Mouse (Mus musculus): Measurements from ENCODE around the gene Pde4a.
A peak's percentile ranks its signal among the peaks of the same experiment; 100 is the strongest.
"Not testable (repeated sequence)": the region's sequence is repeated elsewhere in the genome, so short reads cannot be mapped to it uniquely, and the experiment has no call there.

Pde4a gene

DNA sequence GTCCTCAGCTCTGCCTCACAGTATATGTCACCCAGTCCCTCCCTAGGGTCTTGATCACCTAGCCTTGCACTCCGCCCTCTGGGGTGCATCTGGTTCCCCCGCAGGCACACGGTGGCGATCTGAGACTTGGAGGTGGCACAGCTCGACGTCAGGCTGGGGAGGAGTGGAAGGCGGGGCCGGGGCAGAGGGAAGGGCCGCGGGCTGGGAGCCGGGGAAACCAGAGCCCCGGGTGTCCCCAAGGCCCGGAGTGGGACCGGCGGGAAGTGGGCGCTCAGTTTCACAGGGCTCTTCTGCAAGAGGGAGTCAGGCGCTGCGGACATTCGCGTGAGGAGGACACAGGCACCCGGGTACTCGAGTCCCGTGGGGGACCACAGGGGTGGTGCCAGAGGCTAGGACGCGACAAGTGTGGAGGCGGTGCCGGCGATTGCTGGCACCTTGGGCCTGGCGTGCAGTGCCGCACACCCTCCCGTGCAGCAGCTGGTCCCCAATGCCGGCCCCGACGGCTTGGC lies 18.4 kb downstream of the Pde4a start:
- peak; percentile 62 to 83 for DNase-seq

DNA sequence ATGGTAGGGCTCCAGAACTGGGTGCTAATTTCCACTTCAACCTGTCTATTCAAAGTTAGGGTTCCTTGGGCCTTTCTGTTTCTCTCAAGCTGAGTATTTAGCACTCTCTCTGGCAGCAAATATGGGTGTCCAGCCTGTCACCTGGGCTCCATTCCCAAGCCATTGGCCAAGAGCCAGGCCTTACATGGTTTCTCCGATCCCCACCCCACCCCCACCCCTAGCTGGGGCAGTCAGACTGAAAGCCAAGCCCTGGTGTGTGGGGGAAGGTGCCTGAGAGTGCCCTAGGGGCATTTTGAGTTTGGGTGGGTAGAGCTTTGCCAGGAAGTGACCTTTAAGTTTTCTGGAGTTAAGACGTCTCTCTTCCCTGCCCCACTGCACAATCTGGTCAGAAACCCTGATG lies 19.2 kb downstream of the Pde4a start:
- DNase-seq: peak; percentile 82 to 87

GRCm38 (mm10) chr9:21185436-21185835 lies 19.9 kb downstream of the Pde4a start:
- DNase-seq: peak in 1 of 2 experiments; percentile 63

DNA sequence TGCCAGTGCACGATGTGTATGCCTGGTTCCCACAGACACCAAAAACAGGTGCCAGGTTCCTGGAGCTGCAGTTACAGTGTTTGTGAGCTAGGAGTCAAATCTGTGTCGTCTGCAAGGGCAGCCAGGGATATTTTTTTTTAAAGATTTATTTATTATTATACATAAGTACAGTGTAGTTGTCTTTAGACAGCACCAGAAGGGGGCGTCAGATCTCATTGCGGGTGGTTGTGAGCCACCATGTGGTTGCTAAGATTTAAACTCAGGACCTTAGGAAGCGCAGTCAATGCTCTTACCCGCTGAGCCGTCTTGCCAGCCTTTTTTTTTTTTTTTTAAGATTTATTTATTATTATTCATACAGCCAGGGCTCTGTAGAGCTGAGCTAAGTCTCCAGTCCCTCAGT lies 24.4 kb downstream of the Pde4a start:
- DNase-seq: no peak

GRCm38 (mm10) chr9:21190670-21191069 lies 25.2 kb downstream of the Pde4a start:
- no peak for DNase-seq

- no peak for DNase-seq
Measured at GRCm38 (mm10) chr9:21193786-21194185, 28.3 kb downstream of the Pde4a start.

DNA sequence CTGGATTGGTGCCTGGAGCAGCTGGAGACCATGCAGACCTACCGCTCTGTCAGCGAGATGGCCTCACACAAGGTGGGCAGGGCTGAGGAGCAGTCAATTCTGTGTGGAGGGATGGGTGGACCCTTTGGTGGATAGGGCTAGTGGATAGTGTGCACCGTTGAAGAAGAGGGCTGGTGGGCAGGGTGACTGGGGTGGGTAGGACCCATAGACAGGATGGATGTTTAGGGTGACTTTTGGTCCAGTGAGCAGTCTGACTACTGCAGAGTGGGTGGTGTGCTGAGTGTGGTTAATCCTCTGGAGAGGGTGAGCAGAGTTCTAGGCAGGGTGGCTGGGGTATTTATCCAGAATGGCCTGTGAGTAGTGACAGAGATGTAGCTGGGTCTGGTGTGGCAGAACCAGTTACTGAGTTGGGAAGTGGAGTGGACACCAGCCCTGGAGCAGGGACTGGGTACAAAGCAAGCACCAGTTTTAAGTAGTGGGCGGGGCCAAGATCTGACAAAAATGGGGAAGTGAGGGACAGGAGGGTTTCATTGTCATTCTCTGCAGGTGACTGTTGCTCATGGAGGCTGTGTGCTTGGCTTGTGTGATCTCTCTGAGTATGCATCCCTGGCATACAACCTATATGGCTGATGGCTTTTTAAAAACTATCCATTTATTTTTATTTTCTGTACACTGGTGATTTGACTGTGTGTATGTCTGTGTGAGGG lies 29.4 kb downstream of the Pde4a start:
- no peak for DNase-seq

DNA sequence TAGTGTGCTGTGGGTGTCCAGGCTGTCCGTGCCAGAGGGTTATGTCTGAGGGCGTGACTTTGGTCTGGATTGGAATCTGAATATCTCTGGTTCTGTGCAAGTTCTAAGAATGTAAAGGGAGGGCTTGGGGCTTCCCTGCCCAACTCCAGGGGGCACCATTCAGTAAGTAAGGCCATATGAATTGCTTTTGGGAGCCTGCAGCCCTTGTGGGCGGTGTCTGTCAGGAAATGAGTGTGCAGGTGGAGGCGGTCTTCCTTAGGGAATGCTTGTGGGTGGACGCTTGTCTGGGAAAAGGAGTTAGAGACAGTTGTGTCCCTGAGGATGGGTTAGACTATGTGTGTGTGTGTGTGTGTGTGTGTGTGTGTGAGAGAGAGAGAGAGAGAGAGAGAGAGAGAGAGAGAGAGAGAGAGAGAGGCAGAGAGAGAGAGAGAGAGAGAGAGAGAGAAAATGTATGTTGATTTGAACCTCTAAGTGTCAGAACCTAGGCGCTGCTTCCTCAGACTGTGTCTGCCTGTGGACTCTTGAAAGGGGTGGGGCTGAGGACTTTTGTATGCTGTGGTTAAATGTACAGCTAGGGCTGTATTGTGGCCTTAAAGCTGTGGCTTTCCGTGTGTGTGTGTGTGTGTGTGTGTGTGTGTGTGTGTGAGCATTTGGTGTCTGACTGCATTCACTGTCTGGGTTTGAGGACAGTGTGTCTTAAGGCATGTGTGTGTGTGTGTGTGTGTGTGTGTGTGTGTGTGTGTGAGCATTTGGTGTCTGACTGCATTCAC lies 30.4 kb downstream of the Pde4a start:
- DNase-seq: not testable (repeated sequence)

GRCm38 (mm10) chr9:21196521-21197433 lies 31.3 kb downstream of the Pde4a start:
- DNase-seq: no peak

- no peak for DNase-seq
Measured at GRCm38 (mm10) chr9:21197981-21198380, 32.5 kb downstream of the Pde4a start.

DNA sequence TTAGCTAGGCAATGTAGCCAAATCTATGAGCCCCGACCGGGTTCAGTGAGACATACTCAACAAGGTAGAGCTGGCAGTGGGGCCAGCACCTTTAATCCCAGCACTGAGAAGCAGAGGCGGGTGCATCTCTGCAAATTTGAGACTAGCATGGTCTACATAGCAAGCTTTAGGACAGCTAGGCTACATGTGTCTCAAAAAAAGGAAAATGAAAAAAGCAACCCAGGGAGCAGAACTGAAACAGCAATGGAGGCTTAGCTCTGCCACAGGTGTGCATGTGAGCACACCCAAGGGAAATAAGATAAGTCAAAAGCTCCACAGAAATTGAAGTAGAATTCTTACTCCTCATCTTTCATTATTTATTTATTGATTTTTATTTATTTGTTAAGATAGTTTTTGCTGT lies 33.4 kb downstream of the Pde4a start:
- no peak for DNase-seq

DNA sequence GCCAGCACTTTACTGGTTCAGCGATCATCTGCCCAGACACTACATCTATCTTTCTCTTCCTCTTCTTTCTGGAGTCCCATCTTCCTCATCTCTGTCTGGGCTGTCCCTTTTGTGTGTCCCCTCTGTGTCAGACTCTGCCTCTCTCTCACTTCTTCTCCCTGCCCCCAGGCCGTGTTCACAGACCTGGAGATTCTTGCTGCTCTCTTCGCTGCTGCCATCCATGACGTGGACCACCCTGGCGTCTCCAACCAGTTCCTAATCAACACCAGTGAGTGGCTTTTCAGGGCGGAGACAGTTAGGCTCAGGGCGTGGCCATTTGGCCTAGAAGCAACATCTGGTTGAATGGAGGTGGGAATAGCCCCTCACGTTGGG lies 38.6 kb downstream of the Pde4a start:
- no peak for DNase-seq

GRCm38 (mm10) chr9:21204528-21205272 lies 39.2 kb downstream of the Pde4a start:
- peak; percentile 73 to 81 for DNase-seq

- no peak for DNase-seq
Measured at GRCm38 (mm10) chr9:21206848-21207247, 41.3 kb downstream of the Pde4a start.

GRCm38 (mm10) chr9:21208626-21209025 lies 43.1 kb downstream of the Pde4a start:
- DNase-seq: no peak

DNA sequence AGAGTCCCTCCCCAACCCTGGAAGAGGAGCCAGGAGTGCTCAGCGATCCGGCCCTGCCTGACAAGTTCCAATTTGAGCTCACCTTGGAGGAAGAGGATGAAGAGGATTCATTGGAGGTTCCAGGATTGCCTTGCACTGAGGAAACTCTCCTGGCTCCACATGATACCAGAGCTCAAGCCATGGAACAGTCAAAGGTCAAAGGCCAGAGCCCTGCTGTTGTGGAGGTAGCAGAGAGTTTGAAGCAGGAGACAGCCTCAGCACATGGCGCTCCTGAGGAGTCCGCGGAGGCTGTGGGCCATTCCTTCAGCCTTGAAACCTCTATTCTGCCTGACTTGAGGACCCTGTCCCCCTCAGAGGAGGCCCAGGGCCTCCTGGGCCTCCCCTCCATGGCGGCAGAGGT lies 45.3 kb downstream of the Pde4a start:
- DNase-seq: peak in 1 of 2 experiments; percentile 21

GRCm38 (mm10) chr9:21211624-21212023 lies 46.1 kb downstream of the Pde4a start:
- DNase-seq: no peak

DNA sequence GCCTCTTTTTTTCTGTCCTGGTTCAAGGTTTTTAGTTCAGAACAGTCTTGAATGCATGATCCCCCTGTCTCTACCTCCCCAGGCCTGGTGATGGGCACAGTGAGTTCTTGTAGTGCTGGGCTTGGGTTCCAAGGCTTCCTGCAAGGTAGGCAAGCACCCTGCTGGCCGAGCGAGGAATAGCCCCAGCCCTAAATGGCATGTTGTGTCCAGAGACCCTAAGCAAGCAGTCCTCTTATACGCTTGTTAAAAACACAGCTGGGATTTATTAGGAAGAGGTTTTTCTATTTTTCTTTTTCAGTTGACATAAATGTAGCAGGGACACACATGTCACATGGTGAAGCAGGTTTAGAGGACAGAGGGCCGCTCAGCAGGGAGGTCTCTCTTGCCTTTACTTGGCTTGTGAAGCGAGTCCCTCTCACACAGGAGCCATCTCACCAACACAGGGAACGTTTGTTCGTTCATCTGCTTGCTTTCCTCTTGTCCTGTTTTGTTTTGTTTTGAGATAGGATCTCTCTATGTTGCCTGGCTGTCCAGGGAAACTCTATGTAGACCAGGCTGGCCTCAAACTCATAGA lies 48.2 kb downstream of the Pde4a start:
- DNase-seq: peak in 1 of 2 experiments; percentile 21

DNA sequence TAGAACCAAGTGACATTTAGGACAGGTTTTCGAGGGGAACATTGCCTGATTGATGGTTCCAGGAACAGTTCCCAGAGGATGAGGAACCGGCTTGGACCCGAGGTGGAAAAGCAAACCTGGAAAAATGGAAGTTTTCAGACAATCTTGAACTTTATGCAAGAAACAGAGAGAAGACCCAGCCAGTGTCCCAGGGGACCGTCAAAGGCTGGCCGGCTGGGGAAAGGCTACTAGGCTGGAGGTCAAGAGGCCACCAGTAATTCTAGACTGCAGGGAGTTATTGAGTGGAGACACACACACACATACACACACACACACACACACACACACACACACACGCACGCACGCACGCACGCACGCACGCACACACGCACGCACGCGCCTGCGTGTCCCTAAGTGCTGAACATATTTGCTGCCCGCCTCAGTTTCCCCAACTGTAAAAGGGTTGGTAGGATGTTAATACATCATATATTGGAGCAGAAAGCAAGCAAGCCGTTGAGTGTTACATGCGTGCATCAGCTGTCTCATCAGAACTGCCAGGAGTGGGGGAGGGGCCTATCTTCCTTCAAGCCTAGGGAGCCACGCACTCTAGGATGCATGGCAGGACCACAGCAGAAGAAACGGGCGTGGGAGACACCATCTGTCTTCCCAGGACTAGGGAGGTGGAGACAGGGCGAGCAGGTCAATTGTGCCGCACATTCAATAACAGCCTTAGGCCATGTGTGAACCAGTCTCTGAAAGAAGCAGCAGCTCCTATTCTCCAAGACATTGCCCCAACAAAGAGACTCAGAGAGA lies 50.7 kb downstream of the Pde4a start:
- no peak for DNase-seq

DNA sequence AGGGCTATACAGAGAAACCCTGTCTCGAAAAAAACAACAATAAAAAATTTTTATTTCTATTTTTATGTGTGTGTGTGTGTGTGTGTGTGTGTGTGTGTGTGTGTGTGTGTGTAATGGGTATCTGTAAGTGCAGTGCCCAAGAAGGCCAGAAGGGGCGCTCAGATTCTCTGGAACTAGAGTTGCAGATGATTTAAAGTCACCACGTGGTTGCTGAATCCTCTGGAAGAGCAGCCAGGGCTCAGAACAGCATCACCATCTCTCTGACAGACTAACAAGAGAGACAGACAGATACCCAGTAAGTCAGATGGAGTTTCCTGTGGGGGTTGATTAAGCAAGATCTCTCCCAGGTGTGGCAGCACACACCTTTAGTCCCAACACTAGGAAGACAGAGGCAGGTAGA lies 54.3 kb downstream of the Pde4a start:
- DNase-seq: peak in 1 of 2 experiments; percentile 35

Measured in kidney, postnatal 25 days (tissue).